Mouse (Mus musculus) liver, embryonic 14.5 days (tissue): ENCODE data around the gene Acvr1. TPM values are rescaled to one million over a fixed set of nuclear protein-coding genes. Genes with fewer than 3 reads are reported as not detected.

Source experiments
- ATAC-seq: fragments of 200-750 bp; cut with Nextera tagmentation; 2 replicates; pipeline ENCODE4 v1.8.0; 2017; ENCODE audit warnings: moderate number of reproducible peaks, mild to moderate bottlenecking, moderate library complexity; ENCODE audit not compliant: insufficient read depth
- DNase-seq, 3 experiments: peaks; one replicate each; pipeline ENCODE4 v3.0.0-alpha.2; 2012 to 2013; ENCODE audit warnings: low read depth in 3 of 3, low spot score in 3 of 3
- H3K27ac ChIP-seq: fragments of 300-500 bp; sonication (generic); 2 replicates; pipeline ENCODE4 v1.5.1; 2014; ENCODE audit warnings: moderate library complexity, mild to moderate bottlenecking, control low read depth, inconsistent platforms
- H3K27me3 ChIP-seq: fragments of 300-500 bp; sonication (generic); 2 replicates; pipeline ENCODE4 v1.6.1; 2014; ENCODE audit warnings: mild to moderate bottlenecking, low read length, moderate library complexity; ENCODE audit not compliant: control insufficient read depth, insufficient read depth
- H3K36me3 ChIP-seq: fragments of 300-500 bp; sonication (generic); replicated peaks from 2 replicates; pipeline ENCODE4 v1.6.1; 2014; ENCODE audit warnings: low read depth; ENCODE audit not compliant: control insufficient read depth, insufficient read depth
- H3K4me1 ChIP-seq, 2 experiments: fragments of 200-500 bp in 1 of 2; fragments of 300-500 bp in 1 of 2; sonication (generic) in 1 of 2; replicated peaks; 2 replicates each; pipeline ENCODE4 v1.6.1; 2012 to 2014; ENCODE audit warnings: antibody characterized with exemption in 1 of 2, inconsistent platforms in 1 of 2, low read length in 1 of 2; ENCODE audit not compliant: control insufficient read depth in 2 of 2, insufficient read depth in 2 of 2
- H3K4me2 ChIP-seq: fragments of 300-500 bp; sonication (generic); 2 replicates; pipeline ENCODE4 v1.6.1; 2014; ENCODE audit warnings: low read depth, mild to moderate bottlenecking, control low read depth, moderate library complexity
- H3K4me3 ChIP-seq, 2 experiments: fragments of 200-500 bp in 1 of 2; fragments of 300-500 bp in 1 of 2; sonication (generic) in 1 of 2; 2 replicates each; pipeline ENCODE4 v1.5.1; 2012 to 2014; ENCODE audit warnings: low read depth in 2 of 2, low read length in 2 of 2, mild to moderate bottlenecking in 2 of 2, control low read depth in 1 of 2, inconsistent platforms in 1 of 2, moderate library complexity in 1 of 2; ENCODE audit not compliant: insufficient read depth in 1 of 2
- H3K9ac ChIP-seq: fragments of 300-500 bp; sonication (generic); replicated peaks from 2 replicates; pipeline ENCODE4 v1.6.1; 2014; ENCODE audit warnings: mild to moderate bottlenecking, control low read depth, moderate library complexity
- H3K9me3 ChIP-seq: fragments of 300-500 bp; sonication (generic); 2 replicates; pipeline ENCODE4 v1.6.1; 2016; ENCODE audit warnings: low read length, mixed read lengths; ENCODE audit not compliant: control insufficient read depth
- CTCF ChIP-seq: IDR thresholded peaks from 2 replicates; pipeline ENCODE4 v1.5.1; 2016; ENCODE audit warnings: antibody characterized with exemption, low read depth, control low read depth
- EP300 ChIP-seq: IDR thresholded peaks from 2 replicates; pipeline ENCODE4 v1.6.1; 2016; ENCODE audit warnings: antibody characterized with exemption, low read depth
- WGBS: fragments of 180-500 bp; shearing (Covaris S2); extraction: QIAGEN DNeasy Blood & Tissue Kit; methylation state at CpG from one replicate; pipeline ENCODE4 v1.1.7; 2014; ENCODE audit not compliant: insufficient replicate concordance; 5-methylcytosine and 5-hydroxymethylcytosine counted together
- polyA plus RNA-seq, 2 experiments: library from polyadenylated mRNA; depleted of rRNA in 1 of 2; stranded (reverse) in 1 of 2; unstranded in 1 of 2; fragments of >200 nt; fragmentation: Nextera tagmentation in 1 of 2; extraction: Ambion mirVana in 1 of 2; gene quantifications; 2 replicates each; pipeline versions ENCODE4 v1.2.1 to v1.2.3; 2012 to 2014

Acvr1 gene
- polyA plus RNA-seq, 2 experiments, result 2.0 to 3.3 TPM

DNA sequence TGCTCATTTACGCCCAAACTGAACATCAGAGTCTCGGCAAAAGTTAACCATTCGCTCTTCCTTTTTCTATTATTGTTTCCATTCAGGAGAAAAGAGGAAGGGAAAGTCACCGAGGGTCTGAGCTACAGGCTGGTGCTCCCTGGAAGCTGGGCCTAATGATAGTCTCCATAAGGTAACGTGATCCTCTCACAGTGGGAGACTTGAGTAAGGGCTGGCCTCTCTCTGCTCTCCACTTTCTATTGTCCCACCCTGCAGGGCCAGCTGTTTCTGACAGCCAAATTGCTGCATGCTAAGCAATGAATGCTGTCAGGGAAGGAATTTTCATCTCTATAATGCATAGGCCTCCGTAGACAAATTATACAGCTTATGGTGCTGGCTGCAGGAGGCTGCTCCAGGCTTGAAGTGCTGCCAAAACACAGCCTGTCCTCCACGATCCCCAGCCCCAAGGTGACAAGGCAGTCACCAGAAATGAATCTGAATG is 33.4 kb downstream of the Acvr1 start:
- Histone ChIP-seq H3K9me3 (no peaks in the 10 kb centered on the region), H3K27ac (no peak overlapping the region), H3K36me3 (no peaks in the 10 kb centered on the region), H3K4me3 (no peak overlapping the region), H3K4me1 (peaks cover 0 to 33% of the 10 kb centered on the region in 2 experiments; a peak in 2 of 4 replicates), H3K4me2 (no peak overlapping the region), H3K9ac (no peak overlapping the region), H3K27me3 (no peaks in the 10 kb centered on the region)
- ATAC-seq, result no peak
- no peak for TF ChIP-seq CTCF
- no peak for TF ChIP-seq EP300
- no peak for DNase-seq
- 42% methylated on average over 7 of the region's 7 CpGs for WGBS

- Histone ChIP-seq H3K27me3 (no peaks in the 10 kb centered on the region), H3K4me2 (peak overlapping the region; percentile 42), H3K36me3 (no peaks in the 10 kb centered on the region), H3K9me3 (no peaks in the 10 kb centered on the region), H3K9ac (no peak overlapping the region), H3K27ac (no peak overlapping the region), H3K4me1 (peaks cover 0 to 32% of the 10 kb centered on the region in 2 experiments; a peak in 2 of 4 replicates), H3K4me3 (no peak overlapping the region)
- ATAC-seq (peak; percentile 81), DNase-seq (peak; percentile 22 to 41 (median 34))
- TF ChIP-seq CTCF, result no peak
- WGBS, result 13% methylated on average over 10 of the region's 10 CpGs
Measured at GRCm38 (mm10) chr2:58532260-58532850, 34.6 kb downstream of the Acvr1 start.

DNA sequence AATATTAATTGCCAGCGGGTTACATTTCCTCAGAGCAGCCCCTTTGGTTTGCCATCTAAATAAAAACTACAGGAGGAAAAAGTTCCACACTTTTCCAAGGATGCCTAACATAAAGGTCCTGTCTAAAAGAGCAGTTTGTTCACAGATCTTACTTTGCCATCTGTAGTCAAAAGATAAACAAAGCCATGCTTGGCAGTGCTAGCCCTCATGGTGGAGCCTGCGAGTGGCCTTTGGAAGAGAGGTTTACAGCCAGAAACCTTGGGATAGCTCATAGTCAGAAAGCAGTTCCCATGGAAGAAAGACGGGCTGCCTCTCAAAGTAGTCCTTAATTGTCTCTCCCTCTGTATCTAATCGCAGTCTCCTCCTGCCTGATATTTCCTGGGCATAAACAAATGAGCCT is 36.4 kb downstream of the Acvr1 start:
- Histone ChIP-seq H3K4me1 (peaks cover 0 to 31% of the 10 kb centered on the region in 2 experiments; a peak in 2 of 4 replicates), H3K36me3 (no peaks in the 10 kb centered on the region), H3K4me2 (no peak overlapping the region), H3K4me3 (no peak overlapping the region), H3K9ac (no peak overlapping the region), H3K9me3 (no peaks in the 10 kb centered on the region), H3K27me3 (no peaks in the 10 kb centered on the region), H3K27ac (no peak overlapping the region)
- DNase-seq (no peak), ATAC-seq (no peak)
- WGBS, result 60% methylated on average over 4 of the region's 4 CpGs
- TF ChIP-seq EP300 (no peak), CTCF (no peak)

DNA sequence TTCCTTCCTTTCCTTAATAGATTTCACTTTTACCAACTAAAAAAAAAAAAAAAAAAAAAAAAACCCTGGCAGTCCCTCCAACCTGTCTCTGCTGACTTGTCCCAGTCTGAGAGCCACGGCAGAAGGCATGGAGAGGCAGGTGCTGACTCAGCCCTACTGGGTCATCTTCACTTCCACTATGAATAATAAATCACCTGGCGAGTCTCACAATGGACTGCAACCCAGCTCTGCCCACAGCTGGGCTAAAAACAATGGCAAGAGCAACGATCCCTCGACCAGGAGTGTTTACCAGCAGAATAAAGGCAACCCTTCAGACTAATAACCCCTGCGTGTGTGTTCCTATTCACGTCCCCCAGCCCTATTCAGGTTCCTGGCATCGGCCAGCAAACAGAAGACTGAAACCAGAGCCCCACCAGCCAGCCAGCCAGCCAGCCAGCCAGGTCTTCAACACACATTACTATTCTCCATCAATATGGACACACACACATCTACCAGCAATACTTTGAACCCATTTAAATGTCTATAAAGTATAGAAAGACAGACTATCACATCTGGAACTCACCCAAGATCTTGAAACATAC is 37.0 kb downstream of the Acvr1 start:
- Histone ChIP-seq H3K36me3 (no peaks in the 10 kb centered on the region), H3K27ac (no peak overlapping the region), H3K4me1 (peaks cover 0 to 31% of the 10 kb centered on the region in 2 experiments; a peak in 2 of 4 replicates), H3K9me3 (no peaks in the 10 kb centered on the region), H3K9ac (no peak overlapping the region), H3K27me3 (no peaks in the 10 kb centered on the region), H3K4me3 (no peak overlapping the region), H3K4me2 (no peak overlapping the region)
- ATAC-seq (no peak), DNase-seq (no peak)
- TF ChIP-seq CTCF (no peak), EP300 (no peak)
- 48% methylated on average over 7 of the region's 7 CpGs for WGBS

DNA sequence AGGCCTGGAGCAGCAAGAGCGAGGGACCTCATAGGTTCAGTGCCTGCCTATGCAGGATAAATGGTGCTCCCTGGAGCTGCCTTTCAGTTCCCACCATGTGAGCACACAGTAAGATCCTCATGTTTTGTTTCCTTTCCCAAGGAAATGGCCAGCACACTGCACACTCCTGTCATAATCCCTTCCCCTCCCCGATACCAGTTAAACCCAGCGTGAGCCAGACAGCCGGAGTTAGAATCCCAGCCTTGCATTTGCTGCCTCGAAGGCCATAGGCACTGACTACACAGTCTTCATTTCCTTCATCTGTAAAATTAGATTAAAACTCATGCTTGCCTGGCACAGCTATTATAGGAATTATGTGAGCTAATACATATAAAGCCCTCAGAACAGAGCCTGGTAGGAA is 37.6 kb downstream of the Acvr1 start:
- Histone ChIP-seq H3K4me3 (no peak overlapping the region), H3K36me3 (no peaks in the 10 kb centered on the region), H3K9ac (no peak overlapping the region), H3K4me1 (peaks cover 0 to 26% of the 10 kb centered on the region in 2 experiments; a peak in 2 of 4 replicates), H3K9me3 (no peaks in the 10 kb centered on the region), H3K27me3 (no peaks in the 10 kb centered on the region), H3K27ac (no peak overlapping the region), H3K4me2 (no peak overlapping the region)
- ATAC-seq (no peak), DNase-seq (no peak)
- TF ChIP-seq CTCF, result no peak
- no peak for TF ChIP-seq EP300
- WGBS, result 74% methylated on average over 5 of the region's 5 CpGs
